Mouse (Mus musculus): ENCODE measurements around the gene Carmil1.

The Carmil1 gene

GRCm38 (mm10) chr13:24065536-24065935, 215.1 kb downstream of the Carmil1 start:
- in situ Hi-C loops (cut with MboI; ENCODE audit: unreplicated experiment in 2 of 2): no loop called here

- in situ Hi-C loops (cut with MboI; ENCODE audit: unreplicated experiment in 2 of 2): no loop called here
Observed at GRCm38 (mm10) chr13:24062770-24063169, 217.8 kb downstream of the Carmil1 start.

DNA sequence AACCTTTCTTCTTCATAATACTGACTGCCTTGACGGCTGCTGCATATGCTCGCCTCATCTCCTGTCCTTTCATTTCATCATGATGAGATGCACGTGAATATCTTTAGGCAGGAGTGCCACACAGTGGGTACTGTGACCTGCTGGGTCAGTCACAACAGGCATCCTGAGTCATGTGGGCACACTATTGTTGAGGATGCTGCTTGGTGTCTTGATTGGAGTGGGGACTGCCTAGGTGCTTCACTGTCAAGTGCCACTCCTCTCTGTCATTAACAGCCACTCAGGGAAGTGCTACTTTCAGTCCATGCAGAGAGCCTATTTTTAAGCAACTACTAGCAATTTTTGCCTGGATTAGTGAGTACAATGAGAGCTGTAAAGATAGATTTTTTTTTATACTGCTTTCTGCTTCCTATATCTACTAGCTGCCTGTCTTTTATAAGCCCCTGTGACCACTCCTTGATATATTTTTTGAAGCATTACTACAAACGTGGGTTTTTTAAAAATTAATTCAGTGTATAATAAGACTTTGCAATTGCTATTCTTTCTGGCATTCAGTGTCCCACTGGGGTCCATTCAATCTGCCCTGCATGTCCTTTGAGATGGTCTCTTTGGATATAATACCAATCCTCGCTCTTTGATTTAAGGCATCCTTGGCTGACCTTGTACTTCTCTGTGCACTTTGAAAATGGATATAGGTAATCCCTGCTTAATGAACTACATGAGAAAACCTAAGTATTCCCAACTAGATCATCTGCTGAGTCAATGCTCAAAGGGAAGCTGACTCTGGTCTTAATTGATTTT, 225.3 kb downstream of the Carmil1 start:
- in situ Hi-C loops (cut with MboI; ENCODE audit: unreplicated experiment in 2 of 2): no loop called here

GRCm38 (mm10) chr13:24051496-24051895, 229.1 kb downstream of the Carmil1 start:
- in situ Hi-C loops (cut with MboI; ENCODE audit: unreplicated experiment in 2 of 2): no loop called here

DNA sequence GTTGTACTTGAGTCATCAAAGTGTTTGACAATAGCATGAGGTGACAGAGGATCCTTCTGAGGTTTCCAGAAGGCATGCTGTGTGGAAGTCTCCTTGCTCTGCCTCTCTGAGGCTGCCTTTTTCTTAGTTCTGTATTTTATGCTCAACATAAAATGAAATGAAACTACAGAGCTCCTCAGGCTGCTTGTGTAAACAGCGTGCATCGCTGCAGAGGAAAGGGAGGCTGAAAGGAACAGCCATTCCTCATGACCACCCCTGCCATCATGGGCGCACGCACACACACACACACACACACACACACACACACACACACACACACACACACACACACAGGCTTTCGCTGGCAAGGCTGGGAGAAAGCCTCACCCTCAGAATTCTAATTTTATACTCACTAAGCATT, 230.3 kb downstream of the Carmil1 start:
- in situ Hi-C loops (cut with MboI; ENCODE audit: unreplicated experiment in 2 of 2): no loop called here

DNA sequence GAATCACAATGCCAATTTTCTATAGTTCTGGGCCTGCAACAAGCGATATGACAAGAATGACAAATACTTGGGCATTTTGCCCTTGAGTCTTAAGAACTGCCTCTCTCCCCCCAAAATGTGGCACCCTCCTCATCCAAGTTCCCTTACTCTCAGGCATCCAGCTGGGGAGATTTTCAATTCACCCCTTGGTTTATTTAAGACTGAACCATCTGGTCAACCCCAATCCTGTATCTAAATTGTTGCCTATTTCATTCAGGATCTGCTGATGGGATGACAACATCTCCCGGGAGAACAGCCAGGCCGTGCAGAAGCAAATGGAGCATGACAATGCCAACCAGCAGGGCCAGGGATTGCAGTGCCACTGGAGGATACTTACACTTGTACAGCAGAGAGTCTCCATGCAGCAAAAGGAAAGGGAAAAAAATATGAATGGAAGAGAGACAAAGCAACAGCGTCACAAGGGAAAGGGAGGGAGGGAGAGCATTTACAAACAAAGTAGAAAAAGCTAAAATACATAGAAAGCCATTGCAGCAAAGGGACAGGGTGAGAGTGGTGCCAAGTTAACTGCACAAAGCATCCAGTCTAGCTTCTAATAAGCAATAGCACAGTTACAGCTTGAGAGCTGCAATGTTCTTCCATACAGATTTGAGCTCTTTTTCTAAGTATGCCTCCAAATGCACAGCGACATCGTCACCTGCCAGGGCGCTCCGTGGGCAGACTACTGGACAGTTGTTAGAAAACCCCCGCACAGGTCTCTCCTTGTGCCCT, 231.1 kb downstream of the Carmil1 start:
- in situ Hi-C loops (cut with MboI; ENCODE audit: unreplicated experiment in 2 of 2): no loop called here

DNA sequence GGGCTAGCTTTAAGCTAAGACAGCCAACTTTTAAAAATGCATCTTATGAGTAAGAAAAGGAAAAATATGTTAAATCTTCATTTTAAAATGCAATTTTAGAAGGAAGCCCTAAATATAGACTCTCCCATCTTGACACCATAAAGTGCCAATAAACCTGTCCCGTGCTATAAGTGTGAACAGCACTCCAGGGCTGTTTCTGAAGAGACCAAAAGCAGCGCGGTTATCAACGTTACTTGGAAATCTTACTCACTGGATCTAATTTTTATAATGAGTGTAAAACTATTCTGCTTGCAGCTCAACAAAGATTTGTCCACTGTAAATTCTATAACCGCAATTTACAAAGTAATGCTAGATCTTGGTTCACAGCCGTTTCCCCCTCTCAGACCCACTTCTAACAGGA, 232.0 kb downstream of the Carmil1 start:
- in situ Hi-C loops (cut with MboI; ENCODE audit: unreplicated experiment in 2 of 2): no loop called here

DNA sequence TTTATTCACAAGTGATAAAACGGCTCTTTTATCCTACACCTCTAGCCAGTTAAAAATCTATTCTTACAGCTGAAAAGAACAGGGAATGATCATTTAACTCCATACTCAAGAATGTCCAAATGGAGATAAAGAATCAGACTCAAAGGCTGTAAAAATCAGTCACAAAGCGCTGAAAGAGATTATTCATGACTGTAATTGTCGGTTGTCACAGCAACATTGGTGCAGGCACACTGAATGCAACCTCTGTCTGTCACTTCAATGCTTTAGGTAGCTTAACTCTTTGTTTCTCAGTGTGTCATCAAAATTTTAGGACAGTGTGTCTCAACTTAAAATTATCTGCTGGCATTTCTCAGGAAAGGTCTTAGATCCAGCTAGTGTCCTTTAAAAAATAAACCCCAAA, 235.3 kb downstream of the Carmil1 start:
- in situ Hi-C loops (cut with MboI; ENCODE audit: unreplicated experiment in 2 of 2): no loop called here

- in situ Hi-C loops (cut with MboI; ENCODE audit: unreplicated experiment in 2 of 2): no loop called here
Observed at GRCm38 (mm10) chr13:24040221-24040620, 240.4 kb downstream of the Carmil1 start.

GRCm38 (mm10) chr13:24037502-24037901, 243.1 kb downstream of the Carmil1 start:
- in situ Hi-C loops (cut with MboI; ENCODE audit: unreplicated experiment in 2 of 2): no loop called here

DNA sequence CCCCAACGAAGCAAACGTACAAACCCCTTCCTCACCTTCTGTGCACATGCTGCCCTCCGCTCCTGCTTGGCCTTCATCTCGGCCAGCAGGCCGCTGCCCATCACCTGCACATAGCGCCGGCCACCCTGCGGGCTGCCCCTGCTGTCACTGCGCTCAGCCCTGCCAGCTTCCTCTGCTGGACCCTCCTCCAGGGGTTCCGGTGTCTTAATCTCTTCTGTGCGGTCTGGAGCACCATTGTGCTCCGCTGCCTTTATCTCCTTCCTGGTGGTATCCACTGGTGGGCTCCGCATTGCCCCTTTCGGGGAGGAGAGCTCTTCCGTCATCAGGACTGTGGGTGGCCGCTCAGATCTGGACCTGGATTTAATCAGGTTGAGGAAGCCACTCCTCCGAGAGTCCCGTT, 244.4 kb downstream of the Carmil1 start:
- in situ Hi-C loops (cut with MboI; ENCODE audit: unreplicated experiment in 2 of 2): no loop called here

GRCm38 (mm10) chr13:24027191-24028170, 253.1 kb downstream of the Carmil1 start:
- in situ Hi-C loops (cut with MboI; ENCODE audit: unreplicated experiment in 2 of 2): no loop called here

- in situ Hi-C loops (cut with MboI; ENCODE audit: unreplicated experiment in 2 of 2): no loop called here
Observed at GRCm38 (mm10) chr13:24018515-24018914, 262.1 kb downstream of the Carmil1 start.

DNA sequence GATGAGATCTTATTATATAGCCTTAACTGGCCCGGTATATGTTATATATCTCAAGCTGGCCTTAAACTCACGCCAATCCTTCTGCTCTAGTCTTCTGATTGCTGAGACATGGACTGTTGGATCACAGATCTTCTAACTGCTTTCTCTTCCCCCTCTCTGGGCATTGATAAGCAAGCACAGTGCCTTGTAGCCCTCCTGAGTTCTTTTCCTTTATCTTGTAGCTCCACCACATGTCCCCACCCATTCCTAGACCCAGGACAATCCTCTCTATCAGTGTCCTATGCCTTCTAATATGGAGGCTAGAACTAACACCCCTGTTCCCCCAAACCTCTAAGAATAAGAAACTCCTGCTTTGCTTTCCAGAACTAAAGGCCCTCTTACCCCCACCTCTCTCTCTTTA, 275.1 kb downstream of the Carmil1 start:
- in situ Hi-C loops (cut with MboI; ENCODE audit: unreplicated experiment in 2 of 2): no loop called here

DNA sequence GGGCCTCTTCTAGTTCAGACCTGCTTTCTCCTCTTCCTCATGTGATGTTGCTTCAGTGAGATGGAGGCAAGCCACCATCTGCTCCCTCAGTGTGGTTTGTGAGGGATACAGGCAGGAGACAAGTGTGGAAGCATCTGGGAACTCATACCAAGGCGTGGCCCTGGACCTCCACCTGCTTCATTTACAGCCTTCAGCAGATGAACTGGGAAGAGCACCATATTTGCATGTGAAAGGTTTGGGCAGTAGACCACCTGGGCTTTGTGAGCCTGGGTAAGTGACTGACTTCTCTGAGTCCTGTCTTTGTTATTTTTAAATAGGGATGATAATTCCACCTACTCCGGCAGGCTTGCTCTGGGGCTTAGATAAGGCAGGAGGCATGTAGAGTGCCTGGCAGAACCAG, 278.8 kb downstream of the Carmil1 start:
- in situ Hi-C loops (cut with MboI; ENCODE audit: unreplicated experiment in 2 of 2): no loop called here

- in situ Hi-C loops (cut with MboI; ENCODE audit: unreplicated experiment in 2 of 2): no loop called here
Observed at GRCm38 (mm10) chr13:24001081-24001480, 279.5 kb downstream of the Carmil1 start.

- in situ Hi-C loops (cut with MboI; ENCODE audit: unreplicated experiment in 2 of 2): loop anchor here in 1 of 2 experiments (25.0 kb wide), 1 partner anchor 938 kb away; the partner anchor contains the start of genes Aldh5a1 and Gpld1
Observed at GRCm38 (mm10) chr13:23998826-23999225, 281.8 kb downstream of the Carmil1 start.

DNA sequence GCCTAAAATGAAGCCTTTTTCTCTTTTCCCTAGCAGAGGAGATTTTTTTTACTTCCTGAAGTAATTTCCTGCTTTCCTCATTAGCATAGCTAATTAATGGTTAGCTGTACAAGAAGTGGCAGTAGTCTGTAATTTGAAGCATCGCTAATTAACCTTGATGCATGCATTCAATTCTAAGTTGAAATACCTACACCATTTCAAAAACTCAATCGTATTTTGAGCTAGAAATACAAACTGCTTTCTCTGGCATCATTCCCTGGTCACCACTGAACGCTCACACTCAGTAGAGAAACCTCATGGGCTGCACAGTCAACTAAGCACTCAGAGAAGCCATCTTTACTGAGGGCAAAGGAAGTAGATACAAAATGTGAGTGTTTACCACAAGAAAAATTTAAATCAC, 285.8 kb downstream of the Carmil1 start:
- in situ Hi-C loops (cut with MboI; ENCODE audit: unreplicated experiment in 2 of 2): loop anchor here in 1 of 2 experiments (25.0 kb wide), 1 partner anchor 943 kb away; the partner anchor contains the start of genes Aldh5a1 and Gpld1

GRCm38 (mm10) chr13:23994024-23994423, 286.6 kb downstream of the Carmil1 start:
- in situ Hi-C loops (cut with MboI; ENCODE audit: unreplicated experiment in 2 of 2): loop anchor here in 1 of 2 experiments (25.0 kb wide), 1 partner anchor 943 kb away; the partner anchor contains the start of genes Aldh5a1 and Gpld1

GRCm38 (mm10) chr13:23990928-23991327, 289.7 kb downstream of the Carmil1 start, which contains the start of gene Scgn:
TSS of gene Scgn (minus strand) at chr13:23991214.
- in situ Hi-C loops (cut with MboI; ENCODE audit: unreplicated experiment in 2 of 2): loop anchor here in 1 of 2 experiments (25.0 kb wide), 1 partner anchor 946 kb away; the partner anchor contains the start of genes Aldh5a1 and Gpld1
